Mouse (Mus musculus): Measurements from ENCODE around the gene Gm9964.

GRCm38 (mm10) chr11:79291651-79292050 is 5.1 kb downstream of the Gm9964 start:
- TF ChIP-seq GATA1 (IDR thresholded peaks at IDR 0.05; ENCODE audit: borderline replicate concordance, low read length) (no peak), FLI1 (IDR thresholded peaks at IDR 0.05; ENCODE audit: low read length) (no peak)

Data from megakaryocyte, embryonic 14.5 days (primary cell).